ENCODE assay signal across 27 mouse cellular contexts in genomic region chr6:122534032-122534431, GRCm38 (mm10). TPM values are rescaled to one million over a fixed set of nuclear protein-coding genes. Genes with fewer than 3 reads are reported as not detected.
DNase-seq lines count a peak whose midpoint lies in the region; ATAC-seq and TF ChIP-seq lines count a peak whose summit lies in the region.
"Had no signal": no experiment of that assay in that cellular context is flagged by ENCODE, and none has a peak within 500 bp of the region (broad histone marks: within the 10 kb centered on the region; RNA-seq: fewer than 3 reads in every experiment).

No protein-coding gene starts in this region.

- H3K9me3 ChIP-seq in kidney, embryonic 15.5 days (replicated peaks): no peaks in the 10 kb centered on the region
- H3K9me3 ChIP-seq in kidney, embryonic 14.5 days (ENCODE audit: control insufficient read depth, low read length): no peaks in the 10 kb centered on the region
- H3K9me3 ChIP-seq in CH12.LX (replicated peaks; ENCODE audit: low read length): peaks cover 7% of the 10 kb centered on the region
- H3K9me3 ChIP-seq: embryonic facial prominence, embryonic 13.5 days; embryonic facial prominence, embryonic 15.5 days; forebrain, embryonic 10.5 days; forebrain, embryonic 12.5 days had no signal

- TF ChIP-seq CTCF in CH12.LX (conservative IDR thresholded peaks at IDR 0.05 in 1 of 2, IDR thresholded peaks at IDR 0.05 in 1 of 2; ENCODE audit: low read depth in 2 of 2, low read length in 2 of 2): no peak

- TF ChIP-seq EP300 in CH12.LX (IDR thresholded peaks at IDR 0.05; ENCODE audit: low read length): no peak; the same call in 1 of the 2 replicates

- in situ Hi-C loops in CH12.LX (cut with MboI; ENCODE audit: low pct_ligation_motif_present, low pct_unique_long_range_greater_than_20kb, low sequenced_read_pairs): no loop called here

- H3K27me3 ChIP-seq in kidney, embryonic 15.5 days: no peaks in the 10 kb centered on the region
- H3K27me3 ChIP-seq in kidney, embryonic 14.5 days (ENCODE audit: control insufficient read depth, insufficient read depth, low read length): no peaks in the 10 kb centered on the region
- peaks cover 2% of the 10 kb centered on the region for H3K27me3 ChIP-seq in CH12.LX (replicated peaks)
- H3K27me3 ChIP-seq: embryonic facial prominence, embryonic 13.5 days; embryonic facial prominence, embryonic 15.5 days; forebrain, embryonic 12.5 days had no signal

- no peak overlapping the region for H3K27ac ChIP-seq in kidney, embryonic 15.5 days
- no peak overlapping the region for H3K27ac ChIP-seq in kidney, embryonic 14.5 days (ENCODE audit: low read depth, low read length)
- no peak overlapping the region for H3K27ac ChIP-seq in CH12.LX (ENCODE audit: insufficient read depth, low read depth)
- H3K27ac ChIP-seq: embryonic facial prominence, embryonic 13.5 days; embryonic facial prominence, embryonic 15.5 days; forebrain, embryonic 12.5 days had no signal

- H3K36me3 ChIP-seq in kidney, embryonic 15.5 days: no peaks in the 10 kb centered on the region
- H3K36me3 ChIP-seq in kidney, embryonic 14.5 days (ENCODE audit: control insufficient read depth, insufficient read depth, low read length): no peaks in the 10 kb centered on the region
- H3K36me3 ChIP-seq in CH12.LX (replicated peaks in 1 of 2; ENCODE audit: control insufficient read depth in 1 of 2, insufficient read depth in 1 of 2, low read length in 1 of 2): no peaks in the 10 kb centered on the region
- H3K36me3 ChIP-seq: embryonic facial prominence, embryonic 13.5 days; embryonic facial prominence, embryonic 15.5 days; forebrain, embryonic 10.5 days; forebrain, embryonic 12.5 days had no signal

- no peaks in the 10 kb centered on the region for H3K79me2 ChIP-seq in CH12.LX (replicated peaks; ENCODE audit: control insufficient read depth, extremely low read depth, insufficient read depth, poor library complexity, severe bottlenecking)

- no peak overlapping the region for H3K4me2 ChIP-seq in kidney, embryonic 15.5 days
- no peak overlapping the region for H3K4me2 ChIP-seq in kidney, embryonic 14.5 days (replicated peaks; ENCODE audit: low read depth, low read length)
- H3K4me2 ChIP-seq in CH12.LX (ENCODE audit: insufficient read depth, low read depth, poor library complexity, severe bottlenecking): no peak overlapping the region; the same call in 1 of the 2 replicates
- H3K4me2 ChIP-seq: embryonic facial prominence, embryonic 15.5 days had no signal

- no peak overlapping the region for H3K4me3 ChIP-seq in kidney, embryonic 15.5 days (replicated peaks)
- no peak overlapping the region for H3K4me3 ChIP-seq in kidney, embryonic 14.5 days (ENCODE audit: low read length)
- no peak overlapping the region for H3K4me3 ChIP-seq in CH12.LX (replicated peaks in 1 of 3; ENCODE audit: low read depth in 2 of 3, low read length in 2 of 3, poor library complexity in 1 of 3)
- H3K4me3 ChIP-seq: embryonic facial prominence, embryonic 13.5 days; embryonic facial prominence, embryonic 15.5 days; erythroblast, embryonic 14.5 days had no signal

- H3K4me1 ChIP-seq in kidney, embryonic 15.5 days: 0 out of 2 replicates have a peak, but pooled peaks cover 5% of the 10 kb centered on the region
- 0 out of 2 replicates have a peak, but pooled peaks cover 3% of the 10 kb centered on the region for H3K4me1 ChIP-seq in kidney, embryonic 14.5 days (ENCODE audit: control insufficient read depth, insufficient read depth, low read length)
- H3K4me1 ChIP-seq in CH12.LX (ENCODE audit: control insufficient read depth in 1 of 2, insufficient read depth in 2 of 2): peaks cover 8 to 33% of the 10 kb centered on the region in 2 experiments

- TF ChIP-seq POLR2A in CH12.LX (IDR thresholded peaks at IDR 0.05; ENCODE audit: low read depth, low read length): no peak

- H3K9ac ChIP-seq in kidney, embryonic 15.5 days: no peak overlapping the region
- H3K9ac ChIP-seq in kidney, embryonic 14.5 days (ENCODE audit: low read depth, low read length): no peak overlapping the region
- no peak overlapping the region for H3K9ac ChIP-seq in CH12.LX (ENCODE audit: insufficient read depth, low read depth)
- H3K9ac ChIP-seq: embryonic facial prominence, embryonic 13.5 days; embryonic facial prominence, embryonic 15.5 days; forebrain, embryonic 12.5 days had no signal

- no peak for TF ChIP-seq RAD21 in CH12.LX (IDR thresholded peaks at IDR 0.05; ENCODE audit: low read depth, low read length)

- ATAC-seq in kidney, embryonic 15.5 days (replicated peaks; ENCODE audit: low FRiP score): no peak
- no peak for ATAC-seq in kidney, embryonic 14.5 days (ENCODE audit: low FRiP score, low TSS enrichment)
- no peak for ATAC-seq in granulocyte monocyte progenitor cell, adult 5-6 weeks (replicated peaks; ENCODE audit: poor library complexity, severe bottlenecking)
- ATAC-seq: CD4-positive, CD25-positive, alpha-beta regulatory T cell, adult 4 months had no signal

- peak; percentile 8 to 20 for DNase-seq in kidney, adult 8-10 months
- DNase-seq in kidney, postnatal 36 days: peak; percentile 16 to 25
- peak; percentile 70 for DNase-seq in CH12.LX (ENCODE audit: extremely low read depth)
- DNase-seq in thymus, postnatal 10 days (ENCODE audit: low spot score in 2 of 2): no peak
- DNase-seq: adrenal gland, adult 2 months; adrenal gland, postnatal 10 days; adrenal gland, postnatal 25 days; cerebellum, adult 11 months; cerebellum, adult 18-20 months; cerebellum, adult 8-10 months; cerebellum, adult 9-11 months; cerebellum, postnatal 14 days; cerebellum, postnatal 36 days; embryo, embryonic 11 days had no signal

- dilution Hi-C loops in CH12.LX (cut with MboI; ENCODE audit: extremely low pct_ligation_motif_present, extremely low pct_unique_long_range_greater_than_20kb, low sequenced_read_pairs): no loop called here

- WGBS in kidney, embryonic 15.5 days: 30% methylated on average over 3 of the region's 3 CpGs
- WGBS in kidney, embryonic 14.5 days: 21% methylated on average over 3 of the region's 3 CpGs

TF ChIP-seq in CH12.LX, 34 proteins besides CTCF, POLR2A, EP300 and RAD21 (continues in another document):
- TF ChIP-seq PAX5 (IDR thresholded peaks at IDR 0.05; ENCODE audit: low read length) (no peak), JUN (IDR thresholded peaks at IDR 0.05; ENCODE audit: insufficient read depth, low read depth, low read length) (no peak), KAT2A (IDR thresholded peaks at IDR 0.05; ENCODE audit: insufficient replicate concordance, low read length) (no peak), MAX (IDR thresholded peaks at IDR 0.05; ENCODE audit: low read length) (no peak), MEF2A (IDR thresholded peaks at IDR 0.05; ENCODE audit: borderline replicate concordance, low read depth, low read length) (peak; percentile 48; the same call in 1 of the 2 replicates), JUND (conservative IDR thresholded peaks at IDR 0.05; ENCODE audit: low read depth, low read length) (peak; percentile 54; the same call in 1 of the 2 replicates), ELF1 (IDR thresholded peaks at IDR 0.05; ENCODE audit: low read depth, low read length) (0 out of 2 replicates have a peak, but pooled peaks have one; percentile 35), ETS1 (conservative IDR thresholded peaks at IDR 0.05; ENCODE audit: low read depth, low read length) (peak; percentile 52), E2F4 (IDR thresholded peaks at IDR 0.05; ENCODE audit: insufficient replicate concordance, low read depth, low read length) (no peak), RCOR1 (conservative IDR thresholded peaks at IDR 0.05; ENCODE audit: low read depth, low read length) (no peak), NELFE (IDR thresholded peaks at IDR 0.05; ENCODE audit: low read depth, low read length) (no peak), TBP (conservative IDR thresholded peaks at IDR 0.05; ENCODE audit: low read depth, low read length) (no peak), MYC (IDR thresholded peaks at IDR 0.05; ENCODE audit: low read depth, low read length) (0 out of 2 replicates have a peak, but pooled peaks have one; percentile 34), ZNF384 (IDR thresholded peaks at IDR 0.05; ENCODE audit: low read depth, low read length) (peak; percentile 93), USF2 (conservative IDR thresholded peaks at IDR 0.05; ENCODE audit: low read depth, low read length) (no peak), UBTF (IDR thresholded peaks at IDR 0.05; ENCODE audit: low read depth, low read length) (no peak), SIN3A (IDR thresholded peaks at IDR 0.05; ENCODE audit: low read length) (no peak), USF1 (IDR thresholded peaks at IDR 0.05; ENCODE audit: low read depth, low read length) (no peak), POLR2AphosphoS2 (IDR thresholded peaks at IDR 0.05; ENCODE audit: low read depth, low read length) (no peak), ZKSCAN1 (IDR thresholded peaks at IDR 0.05; ENCODE audit: borderline replicate concordance, low read depth, low read length) (no peak)

RNA-seq across cellular contexts. Expression of gene Aicda, which starts 19.6 kb away (rescaled TPM):
- not detected in 2 replicates for polyA plus RNA-seq in kidney, embryonic 15.5 days (2015; fragmentation: Nextera tagmentation; extraction: Ambion mirVana)
- polyA plus RNA-seq in kidney, embryonic 14.5 days (2014; fragmentation: Nextera tagmentation; extraction: Ambion mirVana): not detected in 2 replicates
- 5.4 and 6.4 TPM in 2 replicates for total RNA-seq in CH12.LX (2012; rRNA removed)
- 41.1 TPM in 2 replicates for total RNA-seq in CH12.LX (2014; rRNA removed)
- 33.3 and 36.6 TPM in 2 replicates for polyA plus RNA-seq in CH12.LX (2012; ENCODE audit: insufficient read length, low read depth)
- not detected in 2 replicates for total RNA-seq in granulocyte monocyte progenitor cell, adult 5-6 weeks (2014; fragmentation: Nextera tagmentation)
- total RNA-seq in granulocyte monocyte progenitor cell, adult 5-6 weeks (2017): not detected in 2 replicates
- total RNA-seq: adrenal gland, adult 2 months; adrenal gland, postnatal 10 days; adrenal gland, postnatal 25 days; adrenal gland, postnatal 4 days; common myeloid progenitor, adult 5-6 weeks; MEL had no signal
- polyA plus RNA-seq: adrenal gland, adult 2 months; embryonic facial prominence, embryonic 11.5 days; embryonic facial prominence, embryonic 15.5 days; erythroblast, embryonic 14.5 days; forebrain, embryonic 10.5 days; forebrain, embryonic 12.5 days had no signal

RNA-seq across cellular contexts. Expression of gene Mfap5, which starts 28.4 kb away (rescaled TPM):
- polyA plus RNA-seq in kidney, embryonic 15.5 days (2015; fragmentation: Nextera tagmentation; extraction: Ambion mirVana): 23.4 and 32.8 TPM in 2 replicates
- 10.4 and 12.8 TPM in 2 replicates for polyA plus RNA-seq in kidney, embryonic 14.5 days (2014; fragmentation: Nextera tagmentation; extraction: Ambion mirVana)
- total RNA-seq in CH12.LX (2012; rRNA removed) (0.13 and 0.42 TPM in 2 replicates), CH12.LX (2014; rRNA removed) (0.15 TPM in 1 of 2 replicates, not detected in the other)
- 0.16 TPM in 1 of 2 replicates, not detected in the other for polyA plus RNA-seq in CH12.LX (2012; ENCODE audit: insufficient read length, low read depth)
- not detected in 2 replicates for total RNA-seq in granulocyte monocyte progenitor cell, adult 5-6 weeks (2014; fragmentation: Nextera tagmentation)
- not detected in 2 replicates for total RNA-seq in granulocyte monocyte progenitor cell, adult 5-6 weeks (2017)
- total RNA-seq: common myeloid progenitor, adult 5-6 weeks; MEL had no signal
- polyA plus RNA-seq: CD4-positive, CD25-positive, alpha-beta regulatory T cell, adult 4 months; erythroblast, embryonic 14.5 days had no signal

RNA-seq across cellular contexts. Expression of gene Rimklb, which starts 35.5 kb away (rescaled TPM):
- polyA plus RNA-seq in kidney, embryonic 15.5 days (2015; fragmentation: Nextera tagmentation; extraction: Ambion mirVana): 15.3 and 16.2 TPM in 2 replicates
- 19.9 and 23.2 TPM in 2 replicates for polyA plus RNA-seq in kidney, embryonic 14.5 days (2014; fragmentation: Nextera tagmentation; extraction: Ambion mirVana)
- total RNA-seq in CH12.LX (2012; rRNA removed): not detected in 2 replicates
- total RNA-seq in CH12.LX (2014; rRNA removed): not detected in 2 replicates
- polyA plus RNA-seq in CH12.LX (2012; ENCODE audit: insufficient read length, low read depth): not detected in 2 replicates
- total RNA-seq in granulocyte monocyte progenitor cell, adult 5-6 weeks (2014; fragmentation: Nextera tagmentation): not detected in 2 replicates
- not detected in 2 replicates for total RNA-seq in granulocyte monocyte progenitor cell, adult 5-6 weeks (2017)
- total RNA-seq: adrenal gland, adult 2 months; common myeloid progenitor, adult 5-6 weeks had no signal
- polyA plus RNA-seq: erythroblast, embryonic 14.5 days had no signal

Comparison
In these comparisons a context has a peak if more than half of its experiments do, and no peak if none do; other contexts are left out.
1. DNase-seq: peak in kidney, adult 8-10 months (2 of 2), kidney, postnatal 36 days (2 of 2) and CH12.LX (single experiment); none in thymus, postnatal 10 days (0 of 2).
2. RNA of gene Aicda, which starts 19.6 kb away (polyA plus RNA-seq): 33.3 to 36.6 TPM in CH12.LX; not detected in kidney, embryonic 15.5 days and not detected in kidney, embryonic 14.5 days; every median in the first group is over 10 times any median in the second.
3. RNA of gene Rimklb, which starts 35.5 kb away (polyA plus RNA-seq): 19.9 to 23.2 TPM in kidney, embryonic 14.5 days and 15.3 to 16.2 TPM in kidney, embryonic 15.5 days; not detected in CH12.LX; every median in the first group is over 10 times any median in the second.